Mouse (Mus musculus) kidney, adult 8-10 months (tissue): ENCODE data around the gene Hmces.

Experiments used
- DNase-seq, 2 experiments: peaks; one replicate each; pipeline ENCODE4 v3.0.0; 2022

The Hmces gene

DNA sequence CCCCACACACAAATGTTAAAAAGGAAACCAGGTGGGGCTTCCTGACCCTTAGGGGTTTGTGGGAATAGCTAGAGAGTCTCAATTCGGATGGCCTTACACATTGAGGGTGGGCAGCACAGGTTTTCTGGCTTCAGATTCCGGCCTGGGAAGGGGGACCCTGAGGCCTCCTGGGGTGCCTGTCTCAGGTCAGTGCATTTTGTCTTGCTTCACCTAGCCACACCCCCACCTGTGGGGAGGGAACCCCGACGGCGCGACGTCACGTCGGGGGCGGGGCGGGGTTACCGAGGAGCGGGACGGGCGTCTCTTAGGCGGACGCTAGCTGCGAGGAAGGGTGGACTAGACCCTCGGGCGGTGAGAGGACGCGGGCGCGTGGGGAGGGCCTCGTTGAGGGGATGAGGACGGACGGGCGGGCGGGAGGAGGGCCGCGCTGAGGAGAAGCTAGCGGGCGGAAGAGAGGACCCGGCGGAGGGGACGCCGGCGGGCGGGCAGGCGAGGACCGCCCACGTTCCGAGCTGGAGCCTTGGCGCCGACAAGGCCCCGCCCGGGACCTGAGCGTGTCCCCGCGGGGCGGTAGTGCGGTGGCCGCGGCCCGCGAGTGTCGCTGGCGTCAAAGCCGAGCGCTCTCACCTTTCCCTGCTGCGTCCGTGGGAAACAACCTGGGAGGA is at the start of gene Hmces:
Gene Hmces (plus strand): TSS at position 275 of the 665 bp plus-strand sequence.
- peak; percentile 72 to 77 for DNase-seq

DNA sequence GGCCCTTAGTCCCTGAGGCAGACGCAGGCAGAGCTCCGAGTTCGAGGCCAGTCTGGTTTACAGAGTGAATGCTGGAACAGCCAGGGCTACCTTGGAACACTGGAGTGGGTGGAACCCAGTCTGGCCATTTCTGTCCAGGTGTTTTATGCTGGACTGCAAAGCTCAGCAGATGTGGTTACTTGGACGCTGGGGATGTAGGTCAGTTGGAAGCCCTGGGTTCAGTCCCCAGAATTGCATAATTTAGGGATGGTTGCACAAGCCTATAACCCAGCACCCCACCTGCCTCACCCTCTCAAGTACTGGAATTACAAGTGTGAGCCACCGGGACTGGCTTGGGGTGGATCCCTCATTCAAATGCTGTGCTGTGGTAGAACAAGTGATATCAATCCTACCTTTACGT is 47.5 kb upstream of the Hmces start:
- DNase-seq, result no peak

DNA sequence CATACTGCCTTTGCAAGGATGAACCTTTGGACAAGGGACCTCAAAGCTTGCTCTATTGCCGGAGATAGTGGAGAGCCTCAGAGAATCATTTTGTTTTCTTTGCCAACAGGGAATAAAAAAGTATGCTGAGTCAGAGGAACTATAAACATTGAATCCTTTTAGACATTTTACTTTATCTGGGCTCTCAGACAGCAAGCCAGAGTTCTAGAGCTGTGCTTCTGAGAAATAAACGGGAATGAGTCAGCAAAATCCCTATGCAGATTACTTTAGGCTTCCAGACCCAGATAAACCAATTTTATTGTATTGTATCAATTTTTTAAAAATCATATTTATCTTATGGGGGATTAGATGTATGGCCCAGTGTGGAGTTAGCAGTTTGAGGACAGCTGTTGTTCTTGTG is 46.5 kb upstream of the Hmces start:
- DNase-seq, result no peak

DNA sequence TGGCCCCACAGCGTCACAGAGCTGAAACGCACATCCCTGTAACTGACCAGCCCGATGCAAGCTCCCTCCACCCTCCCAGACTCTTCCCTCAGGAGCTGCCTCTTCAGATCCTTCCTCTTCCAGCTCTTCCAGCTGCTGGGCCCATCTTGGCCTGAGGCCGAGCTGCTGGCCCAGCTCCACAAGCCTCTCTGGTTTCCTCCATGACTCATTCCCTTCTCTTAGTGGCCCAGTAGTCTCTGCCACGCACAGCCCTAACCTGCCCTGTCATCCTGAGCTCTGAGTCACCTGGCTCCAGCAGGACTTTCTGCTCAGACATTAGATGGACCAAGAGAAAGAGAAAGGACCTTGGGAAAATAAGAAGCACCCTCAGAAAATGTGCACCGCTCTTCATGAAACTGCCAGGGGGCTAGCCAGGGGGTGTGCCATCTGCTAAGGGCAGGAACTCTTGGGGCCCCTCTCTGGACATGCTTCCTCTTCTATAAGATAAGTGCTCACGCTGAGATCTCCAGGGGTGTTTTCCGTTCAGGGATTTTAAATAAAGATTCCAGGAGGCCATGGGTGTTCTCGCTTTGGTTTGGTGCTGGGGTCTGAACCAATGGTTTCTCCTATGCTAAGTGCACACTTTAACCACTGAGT is 44.7 kb upstream of the Hmces start:
- peak; percentile 44 to 49 for DNase-seq

DNA sequence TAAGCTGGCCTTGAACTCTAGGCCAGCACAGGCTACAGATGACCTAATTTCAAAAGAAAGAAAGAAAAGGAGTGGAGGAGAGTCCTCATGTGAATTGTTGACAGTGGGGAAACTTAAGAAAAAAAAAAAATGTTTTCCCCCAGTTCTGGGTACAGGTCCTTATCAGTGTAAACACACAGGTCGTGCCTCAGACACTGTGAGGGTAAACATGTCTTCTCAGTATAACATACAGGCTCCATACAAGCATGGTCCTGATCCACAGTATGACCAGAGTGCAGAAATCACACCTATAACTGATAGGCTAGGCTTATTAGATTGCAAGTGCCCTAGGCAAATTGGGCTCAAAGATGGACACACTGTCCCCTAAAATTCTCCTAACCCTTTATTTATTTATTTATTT is 43.3 kb upstream of the Hmces start:
- DNase-seq, result no peak

DNA sequence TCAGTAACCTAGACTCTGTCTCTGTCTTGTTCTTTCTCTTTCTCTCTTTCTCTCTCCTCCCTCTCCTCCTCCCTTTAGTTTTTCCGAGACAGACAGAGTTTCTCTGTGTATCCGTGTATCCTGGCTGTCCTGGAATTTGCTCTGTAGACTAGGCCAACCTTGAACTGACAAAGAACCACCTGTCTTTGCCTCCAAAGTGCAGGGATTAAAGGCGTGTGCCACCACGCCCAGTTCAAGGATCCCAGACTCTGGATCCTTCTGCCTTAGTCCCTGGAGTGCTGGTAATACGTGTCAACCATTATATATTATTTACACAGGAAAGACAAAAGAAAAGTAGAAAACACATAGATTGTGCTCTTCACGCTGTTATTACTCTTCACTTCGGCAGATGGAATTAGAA is 42.5 kb upstream of the Hmces start:
- no peak for DNase-seq

DNA sequence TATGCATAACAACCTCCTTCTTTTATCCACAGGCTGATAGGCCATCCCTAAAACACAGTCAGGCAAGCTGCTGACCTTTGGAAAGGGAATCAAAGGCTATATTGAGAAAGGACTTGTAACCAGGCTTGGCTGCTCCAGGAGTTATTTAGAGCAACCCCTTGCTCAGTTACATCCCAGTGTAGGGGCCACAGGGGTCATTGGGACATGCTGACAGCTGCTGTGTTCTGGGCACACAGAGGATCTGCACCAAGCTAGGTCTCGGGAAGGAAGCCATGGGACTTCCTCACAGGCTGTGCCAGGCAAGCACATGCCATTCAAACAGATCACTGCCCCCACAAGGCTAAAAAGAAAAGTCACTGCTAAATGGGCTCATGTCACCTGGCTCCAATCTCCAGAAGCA is 40.6 kb upstream of the Hmces start:
- DNase-seq, result peak; percentile 32 to 43

DNA sequence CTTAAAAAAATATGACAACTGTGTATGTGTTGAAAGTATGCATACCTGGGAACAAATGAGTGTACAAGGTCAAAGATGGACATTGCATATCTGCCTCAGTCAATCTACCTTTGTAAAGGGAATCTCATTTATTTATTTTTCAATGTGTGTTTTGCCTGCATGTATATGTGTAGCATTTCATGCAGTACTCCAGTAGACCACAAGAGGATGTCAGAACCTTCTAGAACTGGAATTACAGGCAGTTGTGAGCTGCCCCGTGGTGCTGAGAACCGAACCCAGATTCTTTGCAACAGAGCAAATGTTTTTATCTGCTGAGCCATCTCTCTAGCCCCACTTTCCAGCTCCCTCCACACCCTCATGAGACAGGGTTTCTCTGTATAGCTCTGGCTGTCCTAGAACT is 39.8 kb upstream of the Hmces start:
- no peak for DNase-seq

DNA sequence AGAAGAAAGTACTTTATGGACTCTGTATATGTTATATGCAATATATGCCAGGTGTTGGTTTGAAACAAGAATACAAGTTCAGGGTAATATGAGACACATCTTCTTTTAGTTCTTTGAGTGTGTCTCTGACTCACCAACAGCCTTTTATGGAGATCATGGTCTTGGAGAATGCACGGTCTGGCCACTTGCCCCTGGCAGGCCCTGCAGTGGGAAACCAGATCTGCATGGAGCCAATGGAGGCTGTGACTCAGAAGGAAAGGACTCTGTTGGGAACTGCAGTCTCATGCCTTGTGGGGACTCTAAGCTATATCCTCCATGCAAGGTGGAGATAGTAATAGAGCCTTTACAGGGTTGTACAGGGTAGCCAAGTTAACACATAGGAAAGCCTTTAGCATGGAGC is 38.7 kb upstream of the Hmces start:
- DNase-seq, result no peak

DNA sequence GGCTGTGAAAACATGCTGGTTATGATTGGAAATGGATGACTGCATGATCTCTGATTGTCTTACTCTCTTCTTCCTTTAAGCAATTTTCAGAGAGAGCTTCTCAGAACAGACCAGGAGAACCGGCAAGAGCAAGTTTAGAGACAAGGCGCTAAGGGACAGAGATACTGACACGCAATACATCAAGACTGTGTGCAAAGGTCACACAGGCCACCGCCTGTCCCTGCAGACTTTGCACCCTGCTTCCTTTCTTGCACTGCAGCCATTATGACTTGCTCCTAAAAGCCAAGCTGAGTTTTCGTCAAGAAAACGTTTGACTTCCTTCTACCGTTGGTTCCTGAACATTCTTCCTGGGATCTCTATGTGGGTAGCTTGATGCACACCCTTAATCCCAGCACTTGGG is 38.2 kb upstream of the Hmces start:
- peak in 1 of 2 experiments; percentile 27 for DNase-seq

DNA sequence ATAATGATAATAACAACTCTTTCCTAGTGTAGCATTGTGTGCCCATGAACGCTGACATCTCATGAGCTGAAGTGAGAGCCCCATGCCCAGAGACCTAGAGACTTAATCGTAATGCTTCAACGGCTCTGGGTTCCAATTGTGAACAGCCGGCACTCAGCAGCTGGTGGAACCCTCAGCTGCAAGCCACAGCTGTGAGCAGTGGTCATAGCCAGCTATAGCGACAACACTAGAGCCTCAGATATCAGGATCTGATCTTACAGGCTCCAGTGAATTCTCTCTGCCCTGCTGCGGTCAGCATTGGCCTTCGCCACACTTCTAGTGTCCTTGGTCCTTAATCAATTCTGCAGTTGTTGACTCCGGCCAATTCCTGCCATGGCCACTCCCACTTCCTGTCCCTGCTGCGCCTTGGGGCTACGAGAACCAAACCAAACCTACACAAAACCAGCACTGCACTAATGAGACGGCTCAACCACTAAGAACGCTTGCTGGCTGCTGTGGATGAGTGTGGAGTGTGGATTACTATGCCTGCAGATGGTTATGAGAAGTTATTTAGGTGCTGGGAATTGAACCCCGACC is 37.6 kb upstream of the Hmces start:
- DNase-seq, result peak; percentile 61 to 65

DNA sequence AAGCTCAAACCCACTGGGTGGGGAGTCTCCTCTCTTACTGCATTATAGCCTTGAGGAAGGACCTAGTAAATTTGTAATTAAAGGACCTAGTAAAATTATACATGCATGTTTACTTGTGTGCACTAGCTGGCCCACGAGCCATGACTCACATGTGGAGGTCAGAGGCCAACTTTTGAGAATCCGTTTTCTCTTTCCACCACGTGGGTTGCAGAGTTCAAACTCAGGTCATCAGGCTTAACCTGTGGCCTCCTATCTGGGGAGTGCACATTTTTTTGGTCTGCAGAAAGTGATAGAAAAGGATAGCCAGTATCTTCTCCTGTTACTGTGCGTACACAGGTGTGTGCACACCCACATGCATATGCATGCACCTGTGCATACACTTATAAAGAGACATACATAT is 34.7 kb upstream of the Hmces start:
- DNase-seq, result no peak

DNA sequence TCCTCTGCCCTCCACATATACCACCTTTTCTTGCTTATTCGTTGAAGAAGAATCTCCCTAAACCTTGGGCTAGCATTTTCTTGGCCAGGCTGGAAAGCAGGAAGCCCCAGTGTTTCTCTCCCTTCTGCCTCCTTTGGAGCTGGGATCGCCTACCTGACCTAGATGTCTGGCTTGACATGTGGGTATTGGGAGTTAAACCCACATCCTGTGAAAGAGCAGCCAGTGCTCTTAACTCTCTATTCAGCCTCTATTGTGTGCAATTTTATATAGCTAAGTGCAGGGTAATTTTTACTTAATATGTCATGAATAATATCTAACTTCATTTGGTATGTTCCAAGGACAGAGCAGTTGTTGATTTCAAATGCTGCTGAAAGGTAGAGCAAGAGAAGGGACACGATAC is 34.1 kb upstream of the Hmces start:
- no peak for DNase-seq

DNA sequence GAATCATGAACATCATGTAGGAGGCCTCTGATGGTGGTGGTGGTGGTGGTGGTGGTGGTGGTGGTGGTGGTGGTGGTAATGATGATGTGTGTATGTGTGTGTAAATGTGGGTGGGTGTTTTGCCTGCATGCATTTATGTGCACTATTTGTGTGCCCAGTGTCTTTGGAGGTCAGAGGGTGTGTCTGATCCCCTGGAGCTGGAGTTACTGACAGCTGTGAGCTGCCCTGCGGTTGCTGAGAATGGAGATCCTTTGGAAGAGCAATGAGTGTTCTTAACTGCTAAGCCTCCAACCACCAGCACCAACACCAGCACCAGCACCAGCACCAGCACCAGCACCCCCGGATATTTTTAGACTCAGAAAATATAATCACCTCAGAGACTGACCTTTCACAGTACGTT is 31.5 kb upstream of the Hmces start:
- DNase-seq, result no peak

DNA sequence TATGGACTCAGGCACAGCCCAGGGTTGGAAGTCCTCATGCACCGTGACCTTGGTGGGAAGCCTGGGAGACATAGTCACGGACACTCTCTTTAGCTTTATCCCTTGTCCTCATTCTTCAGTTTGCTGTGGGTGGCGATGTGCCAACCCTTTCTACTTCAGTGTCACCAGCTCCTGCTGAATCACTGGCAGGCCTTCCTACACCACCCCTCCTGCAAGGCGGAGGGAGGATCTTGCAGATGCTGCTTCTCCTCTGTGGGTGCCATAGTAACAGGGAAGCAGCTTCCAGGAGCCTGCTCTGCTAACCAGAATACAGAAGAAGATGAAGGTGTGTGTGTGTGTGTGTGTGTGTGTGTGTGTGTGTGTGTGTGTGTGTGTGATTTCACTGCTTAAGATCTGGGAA is 30.9 kb upstream of the Hmces start:
- no peak for DNase-seq

DNA sequence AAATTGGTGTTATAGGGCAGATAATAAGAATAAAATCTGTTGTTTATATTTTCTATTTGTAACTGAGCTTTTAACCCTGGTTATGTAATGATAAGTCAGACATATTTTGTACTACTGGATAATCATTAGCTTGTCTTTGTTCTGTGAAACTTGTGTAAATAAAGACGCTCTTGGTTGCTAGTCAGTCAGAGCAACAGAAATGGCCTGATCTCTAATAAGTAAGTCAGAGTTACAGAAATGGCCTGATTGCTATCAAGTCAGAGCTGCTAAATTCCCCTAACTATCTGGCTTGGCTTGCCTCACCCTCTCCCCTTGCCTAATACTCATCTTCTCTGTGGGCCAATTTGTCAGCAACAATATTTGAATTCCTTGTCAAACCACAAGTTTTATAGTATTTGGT is 27.0 kb upstream of the Hmces start:
- no peak for DNase-seq

DNA sequence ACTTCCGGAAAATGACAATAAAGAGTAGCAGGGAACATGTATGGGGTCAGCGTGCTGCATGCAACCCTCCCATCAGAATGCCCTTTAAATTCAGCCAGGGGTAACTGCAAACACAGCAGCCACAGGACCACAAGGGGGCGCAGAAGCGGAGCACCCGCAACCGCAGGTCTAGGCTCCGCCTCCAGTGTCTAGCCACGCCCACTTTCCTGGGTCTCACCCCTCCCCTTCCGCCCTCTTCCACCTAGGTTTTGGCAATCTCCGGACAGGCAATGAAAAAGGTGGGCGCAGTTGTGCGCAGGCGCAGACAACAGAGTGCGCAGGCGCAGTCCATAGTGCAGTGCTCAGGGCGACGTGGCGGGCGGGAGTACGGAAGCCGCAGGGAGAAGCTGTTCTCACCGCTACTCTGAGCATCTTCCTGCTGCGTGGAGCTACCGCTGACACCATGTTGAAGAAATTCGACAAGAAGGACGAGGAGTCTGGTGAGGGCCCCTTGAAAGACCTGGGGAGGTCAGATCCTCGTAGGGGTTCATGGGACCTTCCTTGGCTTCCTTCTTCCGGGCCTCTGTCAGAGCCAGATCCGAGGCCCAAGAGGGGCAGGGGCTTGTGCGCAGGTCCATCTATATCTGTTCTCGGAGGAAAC is 26.0 kb upstream of the Hmces start, which contains the start of gene Copg1:
Gene Copg1 (plus strand): TSS at position 221 of the 640 bp plus-strand sequence.
- DNase-seq, result peak; percentile 99 to 100

DNA sequence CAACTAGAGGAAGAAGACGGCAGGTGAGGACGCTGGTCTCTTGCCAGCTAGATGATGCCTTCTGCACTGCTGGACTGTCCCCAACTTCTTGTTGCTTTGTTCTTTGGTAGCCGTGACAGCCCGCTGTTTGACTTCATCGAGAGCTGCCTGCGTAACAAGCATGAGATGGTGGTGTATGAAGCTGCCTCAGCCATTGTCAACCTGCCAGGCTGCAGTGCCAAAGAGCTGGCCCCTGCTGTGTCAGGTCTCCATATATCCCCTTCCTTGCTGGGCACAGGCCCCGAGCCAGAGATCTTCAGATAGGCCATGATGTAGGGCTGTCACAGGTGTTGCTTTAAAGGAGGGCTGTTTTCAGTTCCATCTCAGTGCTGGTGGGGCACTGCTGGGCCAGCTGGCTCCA is 19.8 kb upstream of the Hmces start:
- DNase-seq, result no peak

DNA sequence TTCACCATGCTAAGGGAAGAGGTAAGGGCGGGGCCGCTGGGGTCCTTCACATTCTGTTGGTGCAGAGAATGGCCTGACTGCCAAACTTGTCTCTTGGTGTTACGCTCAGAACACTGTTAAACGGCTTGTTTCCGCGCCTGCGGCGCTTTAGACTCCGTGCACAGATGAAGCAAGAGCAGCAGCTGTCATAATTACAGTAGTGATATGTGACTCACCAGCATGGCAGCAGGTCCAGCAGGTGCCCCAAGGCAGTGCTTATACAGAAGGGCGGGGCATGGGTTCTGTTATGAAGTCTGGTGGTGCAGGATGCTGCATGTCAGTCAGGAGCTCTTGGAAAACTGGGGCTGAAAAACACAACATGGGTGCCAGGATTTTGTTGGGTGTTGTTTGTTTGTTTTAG is 15.7 kb upstream of the Hmces start:
- DNase-seq, result no peak

DNA sequence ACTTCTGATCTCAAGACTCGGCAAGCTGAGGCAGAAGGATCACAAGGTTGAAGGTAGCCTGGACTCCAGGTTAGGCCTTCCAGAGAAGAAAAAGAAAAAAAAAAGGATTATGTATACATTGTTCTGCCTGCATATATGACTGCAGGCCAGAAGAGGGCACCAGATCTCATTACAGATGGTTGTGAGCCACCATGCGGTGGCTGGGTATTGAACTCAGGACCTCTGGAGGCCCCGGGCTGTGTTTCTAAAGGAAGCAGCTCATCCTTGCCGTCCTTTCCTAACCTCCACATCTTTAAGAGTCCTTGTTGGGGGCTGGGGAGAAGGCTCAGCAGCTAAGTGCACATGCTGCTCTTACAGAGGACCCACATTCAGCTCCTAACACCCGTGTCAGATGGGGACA is 7.1 kb upstream of the Hmces start:
- no peak for DNase-seq

DNA sequence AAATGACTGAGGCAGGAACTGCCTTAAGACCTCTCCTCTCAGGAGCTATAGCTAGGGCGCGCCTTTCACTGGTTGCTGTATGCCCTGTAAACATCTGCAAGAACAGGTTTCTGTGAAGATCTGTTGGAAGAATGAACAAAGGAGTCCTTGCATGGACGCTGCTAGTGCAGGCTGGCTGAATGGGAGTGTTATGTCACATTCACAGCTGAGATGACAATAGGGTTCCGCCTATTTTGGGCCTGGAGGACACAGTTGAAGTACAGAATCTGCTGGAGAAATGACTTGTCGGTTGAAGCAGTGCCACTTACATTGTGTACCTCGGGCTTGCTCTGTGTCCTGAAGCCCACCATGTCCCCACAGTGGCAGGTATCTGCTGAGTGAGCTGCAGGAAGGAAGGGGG is 4.6 kb upstream of the Hmces start:
- no peak for DNase-seq

DNA sequence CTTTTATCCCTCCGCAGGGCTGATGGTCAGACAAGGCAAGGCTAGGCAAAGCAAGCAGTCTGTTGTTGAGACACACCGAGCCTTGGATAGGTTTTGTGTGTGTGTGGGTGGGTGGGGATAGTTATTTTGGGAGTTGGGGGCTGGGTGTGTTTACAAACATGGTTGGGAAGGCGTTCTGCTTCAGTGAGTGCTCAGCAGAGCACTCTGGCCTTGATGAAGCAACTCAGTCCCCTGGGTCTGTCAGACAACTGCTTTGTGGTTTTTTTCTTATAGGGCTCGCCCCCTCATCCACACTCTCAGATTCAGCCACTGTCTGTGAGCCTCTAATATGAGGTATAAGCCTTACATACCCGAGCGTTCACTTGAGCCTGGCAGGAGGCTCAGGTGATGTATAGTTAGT is 2.2 kb upstream of the Hmces start:
- DNase-seq, result no peak

DNA sequence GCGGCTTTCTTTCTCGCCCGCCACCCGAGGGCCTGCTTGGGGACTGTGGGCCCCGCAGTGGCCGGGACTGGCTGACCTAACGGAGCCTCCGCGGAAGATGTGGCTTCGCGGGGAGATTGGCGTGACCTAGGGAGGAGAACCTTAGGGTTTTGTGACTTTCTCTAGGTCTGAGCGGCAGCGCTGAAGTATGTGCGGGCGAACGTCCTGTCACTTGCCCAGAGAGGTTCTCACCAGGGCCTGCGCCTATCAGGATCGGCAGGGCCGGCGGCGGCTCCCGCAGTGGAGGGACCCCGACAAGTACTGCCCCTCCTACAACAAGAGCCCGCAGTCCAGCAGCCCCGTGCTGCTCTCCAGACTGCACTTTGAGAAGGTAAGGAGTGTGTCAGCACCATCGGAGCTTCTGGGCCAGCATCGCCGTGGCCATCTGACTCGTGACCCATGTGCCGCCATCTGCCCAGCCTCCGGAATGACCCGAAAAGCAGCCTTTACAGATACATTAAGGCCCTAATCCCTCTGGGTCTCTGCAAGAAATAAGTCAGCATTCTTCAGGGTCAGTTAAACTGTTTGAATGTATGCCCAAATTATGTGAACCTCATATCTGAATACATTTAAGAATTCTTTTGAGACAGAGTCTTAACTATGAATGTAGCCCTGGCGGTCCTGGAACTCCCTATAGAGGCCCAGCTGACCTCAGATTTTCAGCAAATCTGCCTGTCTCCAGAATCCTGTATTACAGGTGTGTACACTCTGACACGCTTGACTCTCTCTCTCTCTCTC is 779 bp downstream of the Hmces start:
- peak in 1 of 2 experiments; percentile 23 for DNase-seq
